Mouse (Mus musculus) hindbrain, embryonic 12.5 days (tissue): Measurements from ENCODE around the gene Espn. TPM values are rescaled to one million over a fixed set of nuclear protein-coding genes. Genes with fewer than 3 reads are reported as not detected.

Source experiments
- ATAC-seq: fragments of 200-750 bp; cut with Nextera tagmentation; 2 replicates; pipeline ENCODE4 v1.8.0; 2017; ENCODE audit warnings: moderate TSS enrichment; ENCODE audit not compliant: low FRiP score
- H3K27ac ChIP-seq: fragments of 300-500 bp; sonication (generic); 2 replicates; pipeline ENCODE4 v1.5.1; 2016; ENCODE audit warnings: mild to moderate bottlenecking
- H3K27me3 ChIP-seq: fragments of 300-500 bp; sonication (generic); 2 replicates; pipeline ENCODE4 v1.6.1; 2016; ENCODE audit warnings: mild to moderate bottlenecking
- H3K36me3 ChIP-seq: fragments of 300-500 bp; sonication (generic); 2 replicates; pipeline ENCODE4 v1.6.1; 2016; ENCODE audit warnings: mild to moderate bottlenecking
- H3K4me1 ChIP-seq: fragments of 300-500 bp; sonication (generic); 2 replicates; pipeline ENCODE4 v1.6.1; 2016
- H3K4me2 ChIP-seq: fragments of 300-500 bp; sonication (generic); replicated peaks from 2 replicates; pipeline ENCODE4 v1.6.1; 2016; ENCODE audit warnings: mild to moderate bottlenecking
- H3K4me3 ChIP-seq: fragments of 300-500 bp; sonication (generic); 2 replicates; pipeline ENCODE4 v1.5.1; 2016; ENCODE audit warnings: mild to moderate bottlenecking
- H3K9ac ChIP-seq: fragments of 300-500 bp; sonication (generic); 2 replicates; pipeline ENCODE4 v1.6.1; 2016; ENCODE audit warnings: mild to moderate bottlenecking, moderate library complexity
- H3K9me3 ChIP-seq: fragments of 300-500 bp; sonication (generic); replicated peaks from 2 replicates; pipeline ENCODE4 v1.6.1; 2016; ENCODE audit warnings: mild to moderate bottlenecking
- WGBS: fragments of 180-500 bp; shearing (Covaris S2); methylation state at CpG from one replicate; pipeline ENCODE4 v1.1.7; 2016; 5-methylcytosine and 5-hydroxymethylcytosine counted together
- polyA plus RNA-seq: library from polyadenylated mRNA; unstranded; fragments of >200 nt; fragmentation: Nextera tagmentation; extraction: Ambion mirVana; gene quantifications from 2 replicates; pipeline ENCODE4 v1.2.1, GENCODE M21; 2016

Gene Espn
- 0.82 and 2.3 TPM in 2 replicates for polyA plus RNA-seq

GRCm38 (mm10) chr4:152151966-152152544 lies at the start of gene Espn:
Gene Espn (minus strand): TSS chr4:152152371.
- H3K4me3 ChIP-seq = peak within 1 kb of the TSS; percentile 34
- H3K9me3 ChIP-seq = no peaks in the 10 kb centered on the region
- peak; percentile 66 for ATAC-seq
- peaks cover 90% of the 10 kb centered on the region for H3K27me3 ChIP-seq
- peaks cover 11% of the 10 kb centered on the region for H3K4me1 ChIP-seq
- H3K9ac ChIP-seq = peak within 1 kb of the TSS; percentile 29; the same call in 1 of the 2 replicates
- no peaks in the 10 kb centered on the region for H3K36me3 ChIP-seq
- no peak within 1 kb of the TSS for H3K27ac ChIP-seq
- peak within 1 kb of the TSS; percentile 55 for H3K4me2 ChIP-seq
- under 1% methylated on average over 48 of the region's 57 CpGs for WGBS

- no peak overlapping the region for H3K4me3 ChIP-seq
- H3K4me1 ChIP-seq = peaks cover 12% of the 10 kb centered on the region
- 76% methylated on average over 6 of the region's 6 CpGs for WGBS
- H3K27me3 ChIP-seq = no peaks in the 10 kb centered on the region
- no peak overlapping the region for H3K27ac ChIP-seq
- no peaks in the 10 kb centered on the region for H3K36me3 ChIP-seq
- H3K4me2 ChIP-seq = no peak overlapping the region
- H3K9me3 ChIP-seq = no peaks in the 10 kb centered on the region
- ATAC-seq = no peak
- no peak overlapping the region for H3K9ac ChIP-seq
Observed at GRCm38 (mm10) chr4:152201492-152201891, 49.3 kb upstream of the Espn start.

- WGBS = 71% methylated on average over 1 of the region's 1 CpGs
- no peaks in the 10 kb centered on the region for H3K27me3 ChIP-seq
- H3K27ac ChIP-seq = no peak overlapping the region
- H3K9me3 ChIP-seq = no peaks in the 10 kb centered on the region
- peaks cover 7% of the 10 kb centered on the region for H3K4me1 ChIP-seq
- H3K9ac ChIP-seq = no peak overlapping the region
- H3K4me2 ChIP-seq = no peak overlapping the region
- H3K36me3 ChIP-seq = no peaks in the 10 kb centered on the region
- no peak for ATAC-seq
- no peak overlapping the region for H3K4me3 ChIP-seq
Observed at GRCm38 (mm10) chr4:152199617-152200016, 47.4 kb upstream of the Espn start.

GRCm38 (mm10) chr4:152197545-152197944 lies 45.4 kb upstream of the Espn start:
- no peaks in the 10 kb centered on the region for H3K36me3 ChIP-seq
- no peak for ATAC-seq
- no peak overlapping the region for H3K4me3 ChIP-seq
- whole genome bisulfite sequencing = 81% methylated on average over 5 of the region's 5 CpGs
- no peaks in the 10 kb centered on the region for H3K9me3 ChIP-seq
- H3K9ac ChIP-seq = no peak overlapping the region
- H3K4me2 ChIP-seq = no peak overlapping the region
- no peak overlapping the region for H3K27ac ChIP-seq
- no peaks in the 10 kb centered on the region for H3K27me3 ChIP-seq
- H3K4me1 ChIP-seq = peaks cover 7% of the 10 kb centered on the region

GRCm38 (mm10) chr4:152196276-152196675 lies 44.1 kb upstream of the Espn start:
- ATAC-seq = no peak

GRCm38 (mm10) chr4:152194476-152195175 lies 42.5 kb upstream of the Espn start:
- no peak for ATAC-seq
- WGBS = 87% methylated on average over 3 of the region's 3 CpGs
- Histone ChIP-seq H3K4me1 (peaks cover 18% of the 10 kb centered on the region), H3K4me3 (no peak overlapping the region), H3K36me3 (no peaks in the 10 kb centered on the region), H3K27me3 (no peaks in the 10 kb centered on the region), H3K27ac (no peak overlapping the region), H3K9me3 (no peaks in the 10 kb centered on the region), H3K9ac (no peak overlapping the region), H3K4me2 (no peak overlapping the region)

More at GRCm38 (mm10) chr4:152196276-152196675, 44.1 kb upstream of the Espn start:
- H3K4me2 ChIP-seq = no peak overlapping the region
- H3K27ac ChIP-seq = no peak overlapping the region
- H3K4me3 ChIP-seq = no peak overlapping the region
- 95% methylated on average over 8 of the region's 9 CpGs for WGBS
- H3K36me3 ChIP-seq = no peaks in the 10 kb centered on the region
- no peak overlapping the region for H3K9ac ChIP-seq
- no peaks in the 10 kb centered on the region for H3K9me3 ChIP-seq
- no peaks in the 10 kb centered on the region for H3K27me3 ChIP-seq
- H3K4me1 ChIP-seq = peaks cover 8% of the 10 kb centered on the region

GRCm38 (mm10) chr4:152192569-152192968 lies 40.4 kb upstream of the Espn start:
- Histone ChIP-seq H3K4me2 (no peak overlapping the region), H3K27ac (peak overlapping the region; percentile 37), H3K4me3 (no peak overlapping the region), H3K9ac (no peak overlapping the region), H3K36me3 (no peaks in the 10 kb centered on the region), H3K4me1 (peaks cover 18% of the 10 kb centered on the region), H3K27me3 (no peaks in the 10 kb centered on the region), H3K9me3 (no peaks in the 10 kb centered on the region)
- ATAC-seq = 0 out of 2 replicates have a peak, but pooled peaks have one; percentile 26
- WGBS = 38% methylated on average over 4 of the region's 4 CpGs

- peaks cover 32% of the 10 kb centered on the region for H3K4me1 ChIP-seq
- ATAC-seq = no peak
- no peaks in the 10 kb centered on the region for H3K36me3 ChIP-seq
- WGBS = 78% methylated on average over 5 of the region's 5 CpGs
- no peak overlapping the region for H3K4me3 ChIP-seq
- no peak overlapping the region for H3K4me2 ChIP-seq
- H3K9me3 ChIP-seq = no peaks in the 10 kb centered on the region
- H3K9ac ChIP-seq = no peak overlapping the region
- no peak overlapping the region for H3K27ac ChIP-seq
- no peaks in the 10 kb centered on the region for H3K27me3 ChIP-seq
Observed at GRCm38 (mm10) chr4:152190701-152191100, 38.5 kb upstream of the Espn start.

GRCm38 (mm10) chr4:152190096-152190653 lies 38.0 kb upstream of the Espn start:
- Histone ChIP-seq H3K4me2 (no peak overlapping the region), H3K27ac (no peak overlapping the region), H3K9me3 (no peaks in the 10 kb centered on the region), H3K9ac (no peak overlapping the region), H3K27me3 (no peaks in the 10 kb centered on the region), H3K4me1 (peaks cover 37% of the 10 kb centered on the region), H3K4me3 (no peak overlapping the region), H3K36me3 (no peaks in the 10 kb centered on the region)
- WGBS = 72% methylated on average over 11 of the region's 11 CpGs
- ATAC-seq = no peak

GRCm38 (mm10) chr4:152189691-152190090 lies 37.5 kb upstream of the Espn start:
- Histone ChIP-seq H3K4me2 (no peak overlapping the region), H3K27ac (no peak overlapping the region), H3K36me3 (no peaks in the 10 kb centered on the region), H3K27me3 (no peaks in the 10 kb centered on the region), H3K9me3 (no peaks in the 10 kb centered on the region), H3K4me1 (peaks cover 42% of the 10 kb centered on the region), H3K9ac (no peak overlapping the region), H3K4me3 (no peak overlapping the region)
- no peak for ATAC-seq
- 85% methylated on average over 4 of the region's 4 CpGs for WGBS

- Histone ChIP-seq H3K9ac (no peak overlapping the region), H3K4me2 (no peak overlapping the region), H3K4me1 (peaks cover 42% of the 10 kb centered on the region), H3K27ac (no peak overlapping the region), H3K9me3 (no peaks in the 10 kb centered on the region), H3K27me3 (no peaks in the 10 kb centered on the region), H3K36me3 (no peaks in the 10 kb centered on the region), H3K4me3 (no peak overlapping the region)
- no peak for ATAC-seq
- 89% methylated on average over 6 of the region's 6 CpGs for WGBS
Observed at GRCm38 (mm10) chr4:152189071-152189470, 36.9 kb upstream of the Espn start.

GRCm38 (mm10) chr4:152188651-152189050 lies 36.5 kb upstream of the Espn start:
- ATAC-seq = no peak
- H3K27ac ChIP-seq = no peak overlapping the region
- no peaks in the 10 kb centered on the region for H3K36me3 ChIP-seq
- peaks cover 42% of the 10 kb centered on the region for H3K4me1 ChIP-seq
- H3K4me2 ChIP-seq = no peak overlapping the region
- H3K9ac ChIP-seq = no peak overlapping the region
- no peaks in the 10 kb centered on the region for H3K27me3 ChIP-seq
- H3K9me3 ChIP-seq = no peaks in the 10 kb centered on the region
- H3K4me3 ChIP-seq = no peak overlapping the region
- 94% methylated on average over 2 of the region's 2 CpGs for WGBS
